Mouse (Mus musculus): Measurements from ENCODE around the gene Plxdc2.

The Plxdc2 gene

GRCm38 (mm10) chr2:16571169-16571751, 215.2 kb downstream of the Plxdc2 start:
- in situ Hi-C loops (cut with MseI, MboI): no loop called here

- in situ Hi-C loops (cut with MseI, MboI): no loop called here
Measured at GRCm38 (mm10) chr2:16576566-16576965, 220.5 kb downstream of the Plxdc2 start.

GRCm38 (mm10) chr2:16578153-16578552, 222.0 kb downstream of the Plxdc2 start:
- in situ Hi-C loops (cut with MseI, MboI): no loop called here

GRCm38 (mm10) chr2:16588546-16588945, 232.4 kb downstream of the Plxdc2 start:
- in situ Hi-C loops (cut with MseI, MboI): no loop called here

- in situ Hi-C loops (cut with MseI, MboI): no loop called here
Measured at GRCm38 (mm10) chr2:16595451-16595850, 239.3 kb downstream of the Plxdc2 start.

GRCm38 (mm10) chr2:16598231-16598630, 242.1 kb downstream of the Plxdc2 start:
- in situ Hi-C loops (cut with MseI, MboI): no loop called here

GRCm38 (mm10) chr2:16604291-16604690, 248.2 kb downstream of the Plxdc2 start:
- in situ Hi-C loops (cut with MseI, MboI): no loop called here

GRCm38 (mm10) chr2:16607792-16608586, 251.9 kb downstream of the Plxdc2 start:
- in situ Hi-C loops (cut with MseI, MboI): no loop called here

GRCm38 (mm10) chr2:16642061-16642460, 286.0 kb downstream of the Plxdc2 start:
- in situ Hi-C loops (cut with MseI, MboI): no loop called here

GRCm38 (mm10) chr2:16651713-16652112, 295.6 kb downstream of the Plxdc2 start:
- in situ Hi-C loops (cut with MseI, MboI): no loop called here

- in situ Hi-C loops (cut with MseI, MboI): no loop called here
Measured at GRCm38 (mm10) chr2:16664516-16664915, 308.4 kb downstream of the Plxdc2 start.

GRCm38 (mm10) chr2:16668391-16668790, 312.3 kb downstream of the Plxdc2 start:
- in situ Hi-C loops (cut with MseI, MboI): no loop called here

GRCm38 (mm10) chr2:16682905-16683304, 326.8 kb downstream of the Plxdc2 start:
- in situ Hi-C loops (cut with MseI, MboI): no loop called here

- in situ Hi-C loops (cut with MseI, MboI): no loop called here
Measured at GRCm38 (mm10) chr2:16683739-16684138, 327.6 kb downstream of the Plxdc2 start.

GRCm38 (mm10) chr2:16684529-16684928, 328.4 kb downstream of the Plxdc2 start:
- in situ Hi-C loops (cut with MseI, MboI): no loop called here

- in situ Hi-C loops (cut with MseI, MboI): no loop called here
Measured at GRCm38 (mm10) chr2:16696390-16696789, 340.3 kb downstream of the Plxdc2 start.

- in situ Hi-C loops (cut with MseI, MboI): no loop called here
Measured at GRCm38 (mm10) chr2:16697181-16697580, 341.1 kb downstream of the Plxdc2 start.

GRCm38 (mm10) chr2:16706227-16706626, 350.1 kb downstream of the Plxdc2 start:
- in situ Hi-C loops (cut with MseI, MboI): no loop called here

GRCm38 (mm10) chr2:16709885-16710284, 353.8 kb downstream of the Plxdc2 start:
- in situ Hi-C loops (cut with MseI, MboI): no loop called here

GRCm38 (mm10) chr2:16731033-16731432, 374.9 kb downstream of the Plxdc2 start:
- in situ Hi-C loops (cut with MseI, MboI): no loop called here

- in situ Hi-C loops (cut with MseI, MboI): no loop called here
Measured at GRCm38 (mm10) chr2:16734381-16734780, 378.3 kb downstream of the Plxdc2 start.

- in situ Hi-C loops (cut with MseI, MboI): no loop called here
Measured at GRCm38 (mm10) chr2:16738241-16738640, 382.1 kb downstream of the Plxdc2 start.

GRCm38 (mm10) chr2:16741813-16742212, 385.7 kb downstream of the Plxdc2 start:
- in situ Hi-C loops (cut with MseI, MboI): no loop called here
